Mouse (Mus musculus) testis, adult 2 months (tissue): ENCODE measurements around the gene Rsph6a.

ENCODE experiments used
- CTCF ChIP-seq: fragments of 200-500 bp; IDR thresholded peaks from 2 replicates; pipeline ENCODE4 v1.5.1; 2012; ENCODE audit warnings: low read depth, mild to moderate bottlenecking, inconsistent platforms, low read length, moderate library complexity; ENCODE audit not compliant: control insufficient read depth, insufficient read depth, insufficient replicate concordance
- POLR2A ChIP-seq: fragments of 200-500 bp; IDR thresholded peaks from 2 replicates; pipeline ENCODE4 v1.6.1; 2012; ENCODE audit warnings: low read depth, mild to moderate bottlenecking, inconsistent platforms, low read length, moderate library complexity; ENCODE audit not compliant: control insufficient read depth

DNA sequence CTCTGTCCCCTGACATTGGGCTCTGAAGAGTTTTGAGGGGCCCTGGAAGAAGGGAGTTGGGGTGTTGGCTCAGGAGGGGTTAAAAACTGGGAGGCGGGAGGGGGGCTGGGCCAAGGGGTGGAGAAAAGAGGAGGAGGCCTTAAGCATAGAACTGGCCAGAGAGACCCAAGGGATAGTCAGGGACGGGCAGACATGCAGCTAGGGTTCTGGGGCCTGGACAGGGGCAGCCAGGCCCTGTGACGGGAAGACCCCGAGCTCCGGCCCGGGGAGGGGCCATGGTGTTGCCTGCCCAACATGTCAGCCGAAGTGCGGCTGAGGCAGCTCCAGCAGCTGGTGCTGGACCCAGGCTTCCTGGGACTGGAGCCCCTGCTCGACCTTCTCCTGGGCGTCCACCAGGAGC is 29.2 kb downstream of the Rsph6a start, which contains the start of gene Dmpk:
- TF ChIP-seq CTCF (no peak), POLR2A (no peak)
